Mouse (Mus musculus): ENCODE data around the gene Gm1123. TPM values are rescaled to one million over a fixed set of nuclear protein-coding genes. Genes with fewer than 3 reads are reported as not detected.

Gm1123 gene
- polyA plus RNA-seq, 1 experiment from 2014 or later, result 0.18 TPM

- Histone ChIP-seq H3K4me3 (ENCODE audit: control insufficient read depth in 1 of 2, insufficient read depth in 1 of 2, low read depth in 1 of 2, low read length in 2 of 2) (no peak overlapping the region), H3K27me3 (ENCODE audit: control insufficient read depth, insufficient read depth, low read length) (peaks cover 91% of the 10 kb centered on the region), H3K27ac (replicated peaks in 1 of 2; ENCODE audit: control insufficient read depth in 1 of 2, insufficient read depth in 1 of 2, low read depth in 2 of 2, low read length in 2 of 2) (no peak overlapping the region), H3K9ac (ENCODE audit: low read length) (no peak overlapping the region), H3K36me3 (ENCODE audit: control insufficient read depth, insufficient read depth, low read length) (no peaks in the 10 kb centered on the region), H3K4me1 (ENCODE audit: control insufficient read depth in 2 of 2, insufficient read depth in 2 of 2, low read length in 2 of 2) (peaks cover 0 to 2% of the 10 kb centered on the region in 2 experiments; a peak in 1 of 4 replicates), H3K9me3 (ENCODE audit: control insufficient read depth, low read length) (no peaks in the 10 kb centered on the region), H3K4me2 (ENCODE audit: low read length) (no peak overlapping the region)
- WGBS, result 2% methylated on average over 20 of the region's 20 CpGs
- ATAC-seq (ENCODE audit: insufficient number of reproducible peaks, insufficient read depth, low FRiP score, low read depth), result no peak
Observed at GRCm38 (mm10) chr9:98962478-98963142, 72.9 kb downstream of the Gm1123 start.

GRCm38 (mm10) chr9:98961591-98962477 lies 73.7 kb downstream of the Gm1123 start:
- Histone ChIP-seq H3K27ac (replicated peaks in 1 of 2; ENCODE audit: control insufficient read depth in 1 of 2, insufficient read depth in 1 of 2, low read depth in 2 of 2, low read length in 2 of 2) (no peak overlapping the region), H3K9ac (ENCODE audit: low read length) (no peak overlapping the region), H3K9me3 (ENCODE audit: control insufficient read depth, low read length) (no peaks in the 10 kb centered on the region), H3K4me1 (ENCODE audit: control insufficient read depth in 2 of 2, insufficient read depth in 2 of 2, low read length in 2 of 2) (peaks cover 0 to 7% of the 10 kb centered on the region in 2 experiments; a peak in 2 of 4 replicates), H3K4me3 (ENCODE audit: control insufficient read depth in 1 of 2, insufficient read depth in 1 of 2, low read depth in 1 of 2, low read length in 2 of 2) (no peak overlapping the region), H3K4me2 (ENCODE audit: low read length) (no peak overlapping the region), H3K36me3 (ENCODE audit: control insufficient read depth, insufficient read depth, low read length) (no peaks in the 10 kb centered on the region), H3K27me3 (ENCODE audit: control insufficient read depth, insufficient read depth, low read length) (peaks cover 88% of the 10 kb centered on the region)
- 16% methylated on average over 22 of the region's 22 CpGs for WGBS
- no peak for ATAC-seq (ENCODE audit: insufficient number of reproducible peaks, insufficient read depth, low FRiP score, low read depth)

- 21% methylated on average over 5 of the region's 5 CpGs for WGBS
- Histone ChIP-seq H3K36me3 (ENCODE audit: control insufficient read depth, insufficient read depth, low read length) (no peaks in the 10 kb centered on the region), H3K27me3 (ENCODE audit: control insufficient read depth, insufficient read depth, low read length) (peaks cover 91% of the 10 kb centered on the region), H3K4me3 (ENCODE audit: control insufficient read depth in 1 of 2, insufficient read depth in 1 of 2, low read depth in 1 of 2, low read length in 2 of 2) (no peak overlapping the region), H3K4me2 (ENCODE audit: low read length) (no peak overlapping the region), H3K9ac (ENCODE audit: low read length) (no peak overlapping the region), H3K9me3 (ENCODE audit: control insufficient read depth, low read length) (no peaks in the 10 kb centered on the region), H3K27ac (replicated peaks in 1 of 2; ENCODE audit: control insufficient read depth in 1 of 2, insufficient read depth in 1 of 2, low read depth in 2 of 2, low read length in 2 of 2) (no peak overlapping the region), H3K4me1 (ENCODE audit: control insufficient read depth in 2 of 2, insufficient read depth in 2 of 2, low read length in 2 of 2) (peaks cover 3 to 21% of the 10 kb centered on the region in 2 experiments; a peak in 2 of 4 replicates)
- no peak for ATAC-seq (ENCODE audit: insufficient number of reproducible peaks, insufficient read depth, low FRiP score, low read depth)
Observed at GRCm38 (mm10) chr9:98960348-98960747, 75.2 kb downstream of the Gm1123 start.

DNA sequence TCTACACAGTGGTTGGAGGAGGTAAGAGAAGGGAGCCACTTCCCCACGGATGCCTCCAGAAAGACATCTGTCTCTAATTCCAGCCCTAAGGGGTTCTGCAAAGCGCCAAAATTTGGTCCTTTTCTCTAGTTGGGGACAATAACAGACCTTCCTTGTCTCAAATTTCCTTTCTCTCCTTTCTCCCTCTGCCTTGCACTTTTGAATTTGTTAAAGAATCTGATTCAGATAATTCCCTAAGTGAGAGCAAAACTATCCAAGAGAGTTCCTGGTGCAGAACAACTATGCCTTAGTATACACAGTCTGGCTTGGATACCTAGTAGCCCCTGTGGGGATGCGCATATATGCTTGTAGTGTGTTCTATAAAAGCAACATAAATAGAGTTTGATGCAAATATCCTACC lies 75.7 kb downstream of the Gm1123 start:
- Histone ChIP-seq H3K4me2 (ENCODE audit: low read length) (no peak overlapping the region), H3K4me1 (ENCODE audit: control insufficient read depth in 2 of 2, insufficient read depth in 2 of 2, low read length in 2 of 2) (peaks cover 3 to 24% of the 10 kb centered on the region in 2 experiments; a peak in 2 of 4 replicates), H3K27ac (replicated peaks in 1 of 2; ENCODE audit: control insufficient read depth in 1 of 2, insufficient read depth in 1 of 2, low read depth in 2 of 2, low read length in 2 of 2) (no peak overlapping the region), H3K9ac (ENCODE audit: low read length) (no peak overlapping the region), H3K36me3 (ENCODE audit: control insufficient read depth, insufficient read depth, low read length) (no peaks in the 10 kb centered on the region), H3K27me3 (ENCODE audit: control insufficient read depth, insufficient read depth, low read length) (peaks cover 91% of the 10 kb centered on the region), H3K9me3 (ENCODE audit: control insufficient read depth, low read length) (no peaks in the 10 kb centered on the region), H3K4me3 (ENCODE audit: control insufficient read depth in 1 of 2, insufficient read depth in 1 of 2, low read depth in 1 of 2, low read length in 2 of 2) (no peak overlapping the region)
- 36% methylated on average over 3 of the region's 3 CpGs for WGBS
- no peak for ATAC-seq (ENCODE audit: insufficient number of reproducible peaks, insufficient read depth, low FRiP score, low read depth)

DNA sequence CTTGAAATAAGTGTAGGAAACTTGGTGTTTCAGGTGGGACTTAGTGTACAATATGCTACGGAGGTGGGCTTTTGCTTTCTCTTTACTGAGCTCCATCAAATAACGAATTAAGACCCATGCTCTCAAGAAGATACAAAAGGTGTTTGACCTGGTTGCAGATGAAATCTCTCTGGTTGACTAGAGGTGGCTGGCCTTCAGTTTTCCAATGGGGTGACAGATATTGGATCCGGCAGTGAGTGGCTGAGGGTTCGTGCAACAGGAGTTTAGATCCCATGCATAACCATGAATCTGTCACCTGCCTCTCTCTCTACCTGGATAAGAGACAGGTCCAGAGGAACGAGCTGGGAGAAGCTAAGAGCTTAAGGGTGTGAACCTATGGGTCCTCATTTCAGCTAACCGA lies 76.9 kb downstream of the Gm1123 start:
- no peaks in the 10 kb centered on the region for H3K36me3 ChIP-seq (ENCODE audit: control insufficient read depth, insufficient read depth, low read length)
- WGBS, result 7% methylated on average over 6 of the region's 6 CpGs

DNA sequence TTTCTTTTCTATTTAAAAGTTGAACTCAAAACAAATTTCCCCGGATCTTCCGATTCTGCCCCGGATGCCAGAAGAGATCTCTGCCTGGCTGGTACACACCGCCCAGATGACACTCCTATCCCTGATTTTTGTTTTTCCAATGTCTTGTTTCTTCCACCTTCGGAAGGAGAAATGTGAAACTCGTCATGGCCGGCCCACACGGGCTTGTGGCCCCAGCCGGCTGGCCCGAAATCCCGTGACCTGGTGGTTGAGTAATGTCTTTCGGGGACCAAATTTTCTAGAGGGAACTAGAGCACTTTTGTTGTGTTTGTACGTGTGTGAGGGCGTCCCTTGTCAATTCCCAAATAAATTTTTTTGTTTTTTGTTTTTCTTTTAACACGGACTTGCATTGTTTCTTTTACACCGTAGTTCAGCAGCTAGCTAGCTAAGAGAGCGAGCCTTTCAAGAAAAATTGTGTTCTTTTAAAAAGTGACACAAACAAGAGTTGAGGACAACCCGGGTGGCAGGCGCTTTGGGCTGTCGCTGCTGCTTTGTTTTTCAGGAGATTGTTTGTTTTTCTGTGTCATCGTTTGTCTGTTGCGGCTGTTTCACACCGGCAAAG lies 77.7 kb downstream of the Gm1123 start:
- H3K27ac ChIP-seq (replicated peaks in 1 of 2; ENCODE audit: control insufficient read depth in 1 of 2, insufficient read depth in 1 of 2, low read depth in 2 of 2, low read length in 2 of 2), result no peak overlapping the region
- H3K9ac ChIP-seq (ENCODE audit: low read length), result no peak overlapping the region
- H3K4me1 ChIP-seq (ENCODE audit: control insufficient read depth in 2 of 2, insufficient read depth in 2 of 2, low read length in 2 of 2), result peaks cover 3 to 26% of the 10 kb centered on the region in 2 experiments; a peak in 2 of 4 replicates
- 2% methylated on average over 23 of the region's 23 CpGs for WGBS
- no peak overlapping the region for H3K4me3 ChIP-seq (ENCODE audit: control insufficient read depth in 1 of 2, insufficient read depth in 1 of 2, low read depth in 1 of 2, low read length in 2 of 2)
- H3K36me3 ChIP-seq (ENCODE audit: control insufficient read depth, insufficient read depth, low read length), result no peaks in the 10 kb centered on the region
- no peak for ATAC-seq (ENCODE audit: insufficient number of reproducible peaks, insufficient read depth, low FRiP score, low read depth)
- H3K9me3 ChIP-seq (ENCODE audit: control insufficient read depth, low read length), result no peaks in the 10 kb centered on the region
- H3K27me3 ChIP-seq (ENCODE audit: control insufficient read depth, insufficient read depth, low read length), result peaks cover 92% of the 10 kb centered on the region
- H3K4me2 ChIP-seq (ENCODE audit: low read length), result no peak overlapping the region

More for the DNA sequence above, 76.9 kb downstream of the Gm1123 start:
- no peak for ATAC-seq (ENCODE audit: insufficient number of reproducible peaks, insufficient read depth, low FRiP score, low read depth)
- H3K9me3 ChIP-seq (ENCODE audit: control insufficient read depth, low read length), result no peaks in the 10 kb centered on the region
- H3K4me2 ChIP-seq (ENCODE audit: low read length), result no peak overlapping the region
- no peak overlapping the region for H3K9ac ChIP-seq (ENCODE audit: low read length)
- H3K27ac ChIP-seq (replicated peaks in 1 of 2; ENCODE audit: control insufficient read depth in 1 of 2, insufficient read depth in 1 of 2, low read depth in 2 of 2, low read length in 2 of 2), result no peak overlapping the region
- H3K27me3 ChIP-seq (ENCODE audit: control insufficient read depth, insufficient read depth, low read length), result peaks cover 92% of the 10 kb centered on the region
- H3K4me3 ChIP-seq (ENCODE audit: control insufficient read depth in 1 of 2, insufficient read depth in 1 of 2, low read depth in 1 of 2, low read length in 2 of 2), result no peak overlapping the region
- peaks cover 3 to 26% of the 10 kb centered on the region in 2 experiments; a peak in 2 of 4 replicates for H3K4me1 ChIP-seq (ENCODE audit: control insufficient read depth in 2 of 2, insufficient read depth in 2 of 2, low read length in 2 of 2)

All from heart, embryonic 14.5 days (tissue).